Mouse (Mus musculus): ENCODE results near the gene Sspo. TPM values are rescaled to one million over a fixed set of nuclear protein-coding genes. Genes with fewer than 3 reads are reported as not detected.

Sspo gene
- total and polyA plus RNA-seq, 3 experiments, result 0.08 to 0.42 (median 0.17) TPM

GRCm38 (mm10) chr6:48411193-48412092 is 36.6 kb upstream of the Sspo start:
- in situ Hi-C loops (cut with MboI; ENCODE audit: low pct_ligation_motif_present, low pct_unique_long_range_greater_than_20kb, low sequenced_read_pairs) (no loop called here), dilution Hi-C loops (cut with MboI; ENCODE audit: extremely low pct_ligation_motif_present, extremely low pct_unique_long_range_greater_than_20kb, low sequenced_read_pairs) (no loop called here)
- no peaks in the 10 kb centered on the region for H3K79me2 ChIP-seq (replicated peaks; ENCODE audit: control insufficient read depth, extremely low read depth, insufficient read depth, poor library complexity, severe bottlenecking)
- H3K36me3 ChIP-seq (replicated peaks in 1 of 2; ENCODE audit: control insufficient read depth in 1 of 2, insufficient read depth in 1 of 2, low read length in 1 of 2), result peaks cover 89 to 100% of the 10 kb centered on the region in 2 experiments
- H3K27me3 ChIP-seq (replicated peaks), result no peaks in the 10 kb centered on the region
- no peak overlapping the region for H3K4me2 ChIP-seq (ENCODE audit: insufficient read depth, low read depth, poor library complexity, severe bottlenecking)
- no peaks in the 10 kb centered on the region for H3K4me1 ChIP-seq (ENCODE audit: control insufficient read depth in 1 of 2, insufficient read depth in 2 of 2)
- H3K27ac ChIP-seq (ENCODE audit: insufficient read depth, low read depth), result no peak overlapping the region
- no peak for DNase-seq (ENCODE audit: extremely low read depth)
- no peak for TF ChIP-seq ZNF384 (IDR thresholded peaks at IDR 0.05; ENCODE audit: low read depth, low read length)
- no peak for TF ChIP-seq MXI1 (IDR thresholded peaks at IDR 0.05; ENCODE audit: low read depth, low read length)
- no peak for TF ChIP-seq CTCF (conservative IDR thresholded peaks at IDR 0.05 in 1 of 2, IDR thresholded peaks at IDR 0.05 in 1 of 2; ENCODE audit: low read depth in 2 of 2, low read length in 2 of 2)
- TF ChIP-seq USF2 (conservative IDR thresholded peaks at IDR 0.05; ENCODE audit: low read depth, low read length), result no peak
- TF ChIP-seq TBP (conservative IDR thresholded peaks at IDR 0.05; ENCODE audit: low read depth, low read length), result no peak
- TF ChIP-seq NELFE (IDR thresholded peaks at IDR 0.05; ENCODE audit: low read depth, low read length), result no peak
- TF ChIP-seq MAFK (IDR thresholded peaks at IDR 0.05; ENCODE audit: insufficient replicate concordance, low read length), result no peak
- no peak for TF ChIP-seq SMC3 (IDR thresholded peaks at IDR 0.05; ENCODE audit: low read depth, low read length)
- no peak for TF ChIP-seq E2F4 (IDR thresholded peaks at IDR 0.05; ENCODE audit: insufficient replicate concordance, low read depth, low read length)
- no peak for TF ChIP-seq ZC3H11A (IDR thresholded peaks at IDR 0.05; ENCODE audit: low read depth, low read length)
- TF ChIP-seq ZKSCAN1 (IDR thresholded peaks at IDR 0.05; ENCODE audit: borderline replicate concordance, low read depth, low read length), result no peak
- TF ChIP-seq JUND (conservative IDR thresholded peaks at IDR 0.05; ENCODE audit: low read depth, low read length), result no peak
- TF ChIP-seq GABPA (IDR thresholded peaks at IDR 0.05; ENCODE audit: insufficient replicate concordance, low read depth, low read length), result no peak
- no peak for TF ChIP-seq ZMIZ1 (IDR thresholded peaks at IDR 0.05; ENCODE audit: low read depth, low read length)
- no peak for TF ChIP-seq TCF12 (IDR thresholded peaks at IDR 0.05; ENCODE audit: low read depth, low read length)
- H3K9me3 ChIP-seq (replicated peaks; ENCODE audit: low read length), result no peaks in the 10 kb centered on the region
- no peak overlapping the region for H3K4me3 ChIP-seq (replicated peaks in 1 of 3; ENCODE audit: low read depth in 2 of 3, low read length in 2 of 3, poor library complexity in 1 of 3)
- no peak overlapping the region for H3K9ac ChIP-seq (ENCODE audit: insufficient read depth, low read depth)

GRCm38 (mm10) chr6:48412147-48412546 is 35.9 kb upstream of the Sspo start:
- no peak overlapping the region for H3K9ac ChIP-seq (ENCODE audit: insufficient read depth, low read depth)
- no peak overlapping the region for H3K27ac ChIP-seq (ENCODE audit: insufficient read depth, low read depth)
- no peak for TF ChIP-seq ZMIZ1 (IDR thresholded peaks at IDR 0.05; ENCODE audit: low read depth, low read length)
- no peak for TF ChIP-seq ZC3H11A (IDR thresholded peaks at IDR 0.05; ENCODE audit: low read depth, low read length)
- no peak for TF ChIP-seq RCOR1 (conservative IDR thresholded peaks at IDR 0.05; ENCODE audit: low read depth, low read length)
- TF ChIP-seq MAX (IDR thresholded peaks at IDR 0.05; ENCODE audit: low read length), result no peak
- no peak for TF ChIP-seq SMC3 (IDR thresholded peaks at IDR 0.05; ENCODE audit: low read depth, low read length)
- TF ChIP-seq CHD2 (IDR thresholded peaks at IDR 0.05; ENCODE audit: low read length), result no peak
- no peak for TF ChIP-seq HCFC1 (IDR thresholded peaks at IDR 0.05; ENCODE audit: low read depth, low read length)
- no peak overlapping the region for H3K4me3 ChIP-seq (replicated peaks in 1 of 3; ENCODE audit: low read depth in 2 of 3, low read length in 2 of 3, poor library complexity in 1 of 3)
- no peak overlapping the region for H3K4me2 ChIP-seq (ENCODE audit: insufficient read depth, low read depth, poor library complexity, severe bottlenecking)
- H3K79me2 ChIP-seq (replicated peaks; ENCODE audit: control insufficient read depth, extremely low read depth, insufficient read depth, poor library complexity, severe bottlenecking), result no peaks in the 10 kb centered on the region
- no peaks in the 10 kb centered on the region for H3K27me3 ChIP-seq (replicated peaks)
- H3K4me1 ChIP-seq (ENCODE audit: control insufficient read depth in 1 of 2, insufficient read depth in 2 of 2), result no peaks in the 10 kb centered on the region
- DNase-seq (ENCODE audit: extremely low read depth), result no peak
- peaks cover 88 to 100% of the 10 kb centered on the region in 2 experiments for H3K36me3 ChIP-seq (replicated peaks in 1 of 2; ENCODE audit: control insufficient read depth in 1 of 2, insufficient read depth in 1 of 2, low read length in 1 of 2)
- no peaks in the 10 kb centered on the region for H3K9me3 ChIP-seq (replicated peaks; ENCODE audit: low read length)
- dilution Hi-C loops (cut with MboI; ENCODE audit: extremely low pct_ligation_motif_present, extremely low pct_unique_long_range_greater_than_20kb, low sequenced_read_pairs) (no loop called here), in situ Hi-C loops (cut with MboI; ENCODE audit: low pct_ligation_motif_present, low pct_unique_long_range_greater_than_20kb, low sequenced_read_pairs) (no loop called here)

Data from CH12.LX (cell line).